Mouse (Mus musculus): ENCODE data around the gene Uba52.

DNA sequence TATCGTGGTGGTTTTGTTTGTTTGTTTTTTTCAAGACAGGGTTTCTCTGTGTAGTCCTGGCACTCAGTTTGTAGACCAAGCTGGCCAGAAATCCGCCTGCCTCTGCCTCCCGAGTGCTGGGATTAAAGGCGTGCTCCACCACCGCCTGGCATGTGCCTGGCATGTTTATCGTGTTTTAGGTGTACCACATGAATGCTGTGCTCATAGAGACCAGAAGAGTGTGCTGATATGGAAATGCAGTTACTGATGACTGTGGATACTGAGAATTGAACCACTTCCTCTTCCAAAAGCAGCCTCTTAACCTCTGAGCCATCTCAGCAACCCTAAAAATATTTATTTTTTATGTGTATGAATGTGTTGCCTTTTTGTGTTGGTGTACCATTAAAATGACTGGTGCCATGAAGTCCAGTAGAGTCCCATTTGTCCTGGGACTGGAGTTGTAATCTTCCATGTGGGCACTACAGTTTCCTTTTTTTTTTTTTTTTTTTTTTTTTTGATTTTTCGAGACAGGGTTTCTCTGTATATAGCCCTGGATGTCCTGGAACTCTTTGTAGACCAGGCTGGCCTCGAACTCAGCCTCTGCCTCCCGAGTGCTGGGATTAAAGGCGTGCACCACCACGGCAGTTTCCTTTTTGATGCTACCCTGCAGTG lies 1.8 kb upstream of the Uba52 start:
- TF ChIP-seq POLR2A (IDR thresholded peaks at IDR 0.05; ENCODE audit: low read depth, low read length): no peak
- TF ChIP-seq CTCF (conservative IDR thresholded peaks at IDR 0.05; ENCODE audit: insufficient read depth, insufficient read length, low read depth, low read length): no peak

Data from kidney, adult 2 months (tissue).